Mouse (Mus musculus): ENCODE measurements around the gene Olfr814.
"Not testable (repeated sequence)": the region's sequence is repeated elsewhere in the genome, so short reads cannot be mapped to it uniquely, and the experiment has no call there.

Gene Olfr814

DNA sequence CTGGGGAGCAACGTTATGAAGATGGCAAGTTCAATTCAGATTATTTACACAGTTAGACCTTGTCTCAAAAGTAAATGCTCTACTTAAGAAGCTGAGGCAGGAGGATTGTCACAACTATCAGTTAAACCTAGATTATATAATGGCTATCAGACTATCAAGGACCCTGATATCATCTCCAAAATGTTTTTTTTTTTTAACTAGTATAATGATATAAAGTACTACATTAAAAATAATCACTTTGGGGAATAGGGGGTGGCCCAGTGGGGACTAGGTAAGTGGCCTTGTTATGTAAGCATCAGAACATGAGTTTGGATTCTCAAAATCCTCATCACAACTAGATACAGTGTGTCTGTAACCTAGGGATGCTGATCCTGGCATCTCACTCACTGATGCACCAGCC is at the start of gene Olfr814:
Olfr814 (minus strand) TSS at position 101 of the 400 bp plus-strand sequence.
- not testable (repeated sequence) for DNase-seq

DNA sequence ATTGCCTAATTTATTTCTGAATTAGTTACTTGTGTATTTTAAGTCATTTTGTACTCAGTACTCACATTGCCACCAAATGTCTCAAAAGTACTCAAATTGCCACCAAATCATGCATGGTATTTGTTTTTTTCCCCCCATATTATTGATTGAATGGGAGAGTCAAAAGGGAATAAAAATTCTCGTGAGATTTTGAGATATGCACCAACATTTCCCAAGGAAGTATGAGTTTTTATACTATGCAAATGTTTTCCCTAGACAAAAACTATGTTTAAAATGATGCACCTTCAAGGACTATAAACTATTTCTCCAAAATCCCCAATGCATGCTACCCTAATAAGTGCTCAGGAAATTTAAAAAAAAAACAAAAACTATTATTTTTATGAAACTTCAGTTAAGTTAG is 35.8 kb upstream of the Olfr814 start, which contains the start of gene Olfr816:
Olfr816 (minus strand) TSS at position 101 of the 400 bp plus-strand sequence.
- DNase-seq, result no peak

- DNase-seq, result not testable (repeated sequence)
Observed at GRCm38 (mm10) chr10:129905767-129906166, 26.1 kb upstream of the Olfr814 start, which contains the start of gene Olfr815. Olfr815 (minus strand) TSS chr10:129905867.

DNA sequence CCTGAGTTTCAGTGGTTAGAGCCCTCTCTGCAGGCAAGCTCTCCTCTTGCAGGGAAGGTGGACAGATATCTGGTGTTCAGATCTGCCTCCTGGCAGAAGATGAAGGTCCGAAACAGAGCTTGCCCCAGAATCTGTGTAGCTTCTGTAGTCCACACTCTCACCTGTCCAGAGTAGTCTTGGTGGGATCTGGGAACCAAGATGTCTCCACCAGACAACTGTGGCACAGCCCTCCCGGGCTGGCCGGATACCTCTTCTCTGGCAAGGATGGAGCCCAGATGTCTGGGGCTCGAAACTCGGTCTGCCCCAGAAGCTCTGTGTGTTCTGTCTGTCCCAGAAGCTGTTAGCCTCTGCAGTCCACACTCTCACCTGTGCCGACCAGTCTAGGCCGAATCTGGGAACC is 6.3 kb upstream of the Olfr814 start:
- no peak for DNase-seq

GRCm38 (mm10) chr10:129885496-129885895 is 5.8 kb upstream of the Olfr814 start:
- DNase-seq, result not testable (repeated sequence)

DNA sequence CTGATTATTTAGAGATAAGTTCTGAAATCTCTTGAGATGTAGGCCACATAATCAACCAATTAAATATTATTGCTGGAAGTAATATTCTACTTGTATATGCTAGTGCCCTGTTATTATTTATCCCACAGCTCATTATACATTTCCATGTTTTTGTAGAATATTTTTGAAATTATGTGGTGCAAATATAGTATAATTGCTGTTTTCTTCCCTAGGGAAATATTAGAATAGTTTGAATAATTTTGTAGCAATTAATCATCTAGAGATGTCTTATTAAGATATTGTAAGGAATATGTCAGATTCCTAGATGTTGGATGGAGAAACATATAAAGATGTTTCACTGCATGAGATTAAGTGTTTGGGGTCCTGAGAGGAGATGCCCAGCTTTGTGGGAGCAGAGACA is 24.6 kb downstream of the Olfr814 start, which contains the start of gene Olfr813:
Olfr813 (plus strand) TSS at position 301 of the 400 bp plus-strand sequence.
- no peak for DNase-seq

DNA sequence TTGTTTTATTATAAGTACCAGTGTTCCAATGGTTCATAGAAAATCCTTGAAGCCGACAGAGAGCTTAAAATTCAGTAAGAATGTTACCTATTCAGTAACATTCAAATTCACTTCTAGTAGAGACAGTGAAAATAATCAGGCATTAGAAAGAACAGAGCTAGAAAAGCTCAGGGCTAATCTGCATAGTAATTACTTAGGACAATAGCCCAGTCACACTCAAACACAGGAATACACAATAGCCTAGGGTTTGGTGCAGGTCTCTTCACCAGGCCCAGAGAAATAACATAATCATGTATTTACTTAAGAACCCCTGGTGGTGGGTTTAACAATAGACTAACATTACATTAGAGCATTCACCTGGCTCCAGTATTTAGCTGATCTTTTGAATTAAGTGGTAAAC is 32.3 kb downstream of the Olfr814 start:
- DNase-seq, result no peak

- no peak for DNase-seq
Observed at GRCm38 (mm10) chr10:129845994-129846393, 33.7 kb downstream of the Olfr814 start, which contains the start of gene Olfr812. Olfr812 (minus strand) TSS chr10:129846094.
